Mouse (Mus musculus): ENCODE data around the gene C5ar1. TPM values are rescaled to one million over a fixed set of nuclear protein-coding genes. Genes with fewer than 3 reads are reported as not detected.
"Not testable (repeated sequence)": the region's sequence is repeated elsewhere in the genome, so short reads cannot be mapped to it uniquely, and the experiment has no call there.

C5ar1 gene
- 2.5 and 3.7 TPM in 2 replicates for polyA plus RNA-seq (2015; fragmentation: Nextera tagmentation; extraction: Ambion mirVana)

- Histone ChIP-seq H3K4me3 (replicated peaks) (no peak within 1 kb of the TSS), H3K9ac (no peak within 1 kb of the TSS), H3K9me3 (replicated peaks) (no peaks in the 10 kb centered on the region; the same call in 1 of the 2 replicates), H3K4me2 (no peak within 1 kb of the TSS), H3K27me3 (no peaks in the 10 kb centered on the region), H3K36me3 (no peaks in the 10 kb centered on the region), H3K27ac (no peak within 1 kb of the TSS), H3K4me1 (no peaks in the 10 kb centered on the region)
- 89% methylated on average over 5 of the region's 5 CpGs for WGBS
- no peak for ATAC-seq (replicated peaks; ENCODE audit: low FRiP score)
These were observed at the start of gene C5ar1 for GRCm38 (mm10) chr7:16259110-16259590. C5ar1 (minus strand) TSS chr7:16259540.

GRCm38 (mm10) chr7:16308555-16309317 lies 49.4 kb upstream of the C5ar1 start:
- WGBS: 30% methylated on average over 16 of the region's 16 CpGs
- ATAC-seq (replicated peaks; ENCODE audit: low FRiP score): no peak; the same call in 1 of the 2 replicates
- Histone ChIP-seq H3K36me3 (no peaks in the 10 kb centered on the region), H3K27ac (peak overlapping the region; percentile 99), H3K4me1 (peaks cover 50% of the 10 kb centered on the region), H3K4me2 (peak overlapping the region; percentile 100), H3K9ac (peak overlapping the region; percentile 55), H3K27me3 (no peaks in the 10 kb centered on the region), H3K9me3 (replicated peaks) (no peaks in the 10 kb centered on the region), H3K4me3 (replicated peaks) (peak overlapping the region; percentile 85)

GRCm38 (mm10) chr7:16308093-16308492 lies 48.8 kb upstream of the C5ar1 start, which contains the start of gene Bbc3:
Bbc3 (plus strand) TSS chr7:16308393.
- not testable (repeated sequence) for H3K9me3 ChIP-seq (replicated peaks); ATAC-seq (replicated peaks; ENCODE audit: low FRiP score); H3K27me3 ChIP-seq; H3K36me3 ChIP-seq
- Histone ChIP-seq H3K4me1 (peaks cover 44% of the 10 kb centered on the region), H3K4me3 (replicated peaks) (peak within 1 kb of the TSS; percentile 85), H3K4me2 (peak within 1 kb of the TSS; percentile 100), H3K27ac (peak within 1 kb of the TSS; percentile 99), H3K9ac (peak within 1 kb of the TSS; percentile 55)
- 44% methylated on average over 1 of the region's 1 CpGs for WGBS

GRCm38 (mm10) chr7:16307141-16307540 lies 47.8 kb upstream of the C5ar1 start:
- not testable (repeated sequence) for H3K9ac ChIP-seq; H3K36me3 ChIP-seq; ATAC-seq (replicated peaks; ENCODE audit: low FRiP score); H3K27ac ChIP-seq; H3K27me3 ChIP-seq; H3K9me3 ChIP-seq (replicated peaks); H3K4me2 ChIP-seq; H3K4me3 ChIP-seq (replicated peaks)
- WGBS: 77% methylated on average over 6 of the region's 6 CpGs
- peaks cover 34% of the 10 kb centered on the region for H3K4me1 ChIP-seq

- H3K36me3 ChIP-seq: no peaks in the 10 kb centered on the region
- peak overlapping the region; percentile 44 for H3K9ac ChIP-seq
- 1% methylated on average over 52 of the region's 52 CpGs for WGBS
- H3K4me3 ChIP-seq (replicated peaks): peak overlapping the region; percentile 47
- ATAC-seq (replicated peaks; ENCODE audit: low FRiP score): peak; percentile 84
- H3K4me2 ChIP-seq: peak overlapping the region; percentile 81
- H3K27ac ChIP-seq: peak overlapping the region; percentile 68
- no peaks in the 10 kb centered on the region for H3K9me3 ChIP-seq (replicated peaks)
- no peaks in the 10 kb centered on the region for H3K27me3 ChIP-seq
- H3K4me1 ChIP-seq: peaks cover 48% of the 10 kb centered on the region
These were observed 40.2 kb upstream of the C5ar1 start for GRCm38 (mm10) chr7:16299419-16300035.

GRCm38 (mm10) chr7:16298927-16299326 lies 39.6 kb upstream of the C5ar1 start:
- Histone ChIP-seq H3K36me3 (no peaks in the 10 kb centered on the region), H3K27ac (peak overlapping the region; percentile 68), H3K4me2 (peak overlapping the region; percentile 81), H3K9ac (no peak overlapping the region), H3K4me3 (replicated peaks) (peak overlapping the region; percentile 47; the same call in 1 of the 2 replicates), H3K4me1 (peaks cover 50% of the 10 kb centered on the region), H3K9me3 (replicated peaks) (no peaks in the 10 kb centered on the region), H3K27me3 (no peaks in the 10 kb centered on the region)
- 73% methylated on average over 5 of the region's 5 CpGs for WGBS
- ATAC-seq (replicated peaks; ENCODE audit: low FRiP score): no peak

GRCm38 (mm10) chr7:16297616-16298015 lies 38.3 kb upstream of the C5ar1 start:
- 53% methylated on average over 2 of the region's 2 CpGs for WGBS
- Histone ChIP-seq H3K36me3 (no peaks in the 10 kb centered on the region), H3K4me2 (peak overlapping the region; percentile 75), H3K9ac (peak overlapping the region; percentile 44), H3K4me1 (peaks cover 50% of the 10 kb centered on the region), H3K27me3 (no peaks in the 10 kb centered on the region), H3K27ac (peak overlapping the region; percentile 94; the same call in 1 of the 2 replicates), H3K9me3 (replicated peaks) (no peaks in the 10 kb centered on the region), H3K4me3 (replicated peaks) (no peak overlapping the region)
- no peak for ATAC-seq (replicated peaks; ENCODE audit: low FRiP score)

GRCm38 (mm10) chr7:16296766-16297390 lies 37.5 kb upstream of the C5ar1 start:
- under 1% methylated on average over 22 of the region's 22 CpGs for WGBS
- Histone ChIP-seq H3K4me1 (peaks cover 50% of the 10 kb centered on the region), H3K36me3 (no peaks in the 10 kb centered on the region), H3K9me3 (replicated peaks) (no peaks in the 10 kb centered on the region), H3K27ac (peak overlapping the region; percentile 94), H3K4me2 (peak overlapping the region; percentile 75), H3K27me3 (no peaks in the 10 kb centered on the region), H3K9ac (peak overlapping the region; percentile 44), H3K4me3 (replicated peaks) (peak overlapping the region; percentile 42)
- ATAC-seq (replicated peaks; ENCODE audit: low FRiP score): peak; percentile 23

- H3K27me3 ChIP-seq: no peaks in the 10 kb centered on the region
- WGBS: 34% methylated on average over 2 of the region's 2 CpGs
- no peaks in the 10 kb centered on the region for H3K36me3 ChIP-seq
- H3K27ac ChIP-seq: peak overlapping the region; percentile 94
- ATAC-seq (replicated peaks; ENCODE audit: low FRiP score): no peak
- H3K9ac ChIP-seq: no peak overlapping the region
- peaks cover 50% of the 10 kb centered on the region for H3K4me1 ChIP-seq
- 0 out of 2 replicates have a peak overlapping the region, but pooled peaks have one; percentile 42 for H3K4me3 ChIP-seq (replicated peaks)
- H3K4me2 ChIP-seq: peak overlapping the region; percentile 98
- H3K9me3 ChIP-seq (replicated peaks): no peaks in the 10 kb centered on the region
These were observed 36.8 kb upstream of the C5ar1 start for GRCm38 (mm10) chr7:16296146-16296545.

- peak; percentile 67 for ATAC-seq (replicated peaks; ENCODE audit: low FRiP score)
- H3K4me3 ChIP-seq (replicated peaks): peak overlapping the region; percentile 54
- no peaks in the 10 kb centered on the region for H3K9me3 ChIP-seq (replicated peaks)
- no peaks in the 10 kb centered on the region for H3K27me3 ChIP-seq
- 2% methylated on average over 39 of the region's 41 CpGs for WGBS
- peaks cover 48% of the 10 kb centered on the region for H3K4me1 ChIP-seq
- peak overlapping the region; percentile 94 for H3K27ac ChIP-seq
- peak overlapping the region; percentile 47 for H3K9ac ChIP-seq
- peak overlapping the region; percentile 98 for H3K4me2 ChIP-seq
- no peaks in the 10 kb centered on the region for H3K36me3 ChIP-seq
These were observed 36.1 kb upstream of the C5ar1 start for GRCm38 (mm10) chr7:16295321-16295900.

- no peaks in the 10 kb centered on the region for H3K9me3 ChIP-seq (replicated peaks)
- WGBS: under 1% methylated on average over 23 of the region's 23 CpGs
These were observed 35.5 kb upstream of the C5ar1 start for GRCm38 (mm10) chr7:16294837-16295236.

More at GRCm38 (mm10) chr7:16294837-16295236, 35.5 kb upstream of the C5ar1 start:
- ATAC-seq (replicated peaks; ENCODE audit: low FRiP score): peak; percentile 75
- Histone ChIP-seq H3K4me3 (replicated peaks) (peak overlapping the region; percentile 54), H3K27me3 (no peaks in the 10 kb centered on the region), H3K36me3 (no peaks in the 10 kb centered on the region), H3K9ac (peak overlapping the region; percentile 47), H3K27ac (peak overlapping the region; percentile 94), H3K4me1 (peaks cover 43% of the 10 kb centered on the region), H3K4me2 (peak overlapping the region; percentile 98)

Measured in kidney, embryonic 15.5 days (tissue).